Comparison of ENCODE assay signal across 11 mouse cellular contexts in the genomic region with DNA sequence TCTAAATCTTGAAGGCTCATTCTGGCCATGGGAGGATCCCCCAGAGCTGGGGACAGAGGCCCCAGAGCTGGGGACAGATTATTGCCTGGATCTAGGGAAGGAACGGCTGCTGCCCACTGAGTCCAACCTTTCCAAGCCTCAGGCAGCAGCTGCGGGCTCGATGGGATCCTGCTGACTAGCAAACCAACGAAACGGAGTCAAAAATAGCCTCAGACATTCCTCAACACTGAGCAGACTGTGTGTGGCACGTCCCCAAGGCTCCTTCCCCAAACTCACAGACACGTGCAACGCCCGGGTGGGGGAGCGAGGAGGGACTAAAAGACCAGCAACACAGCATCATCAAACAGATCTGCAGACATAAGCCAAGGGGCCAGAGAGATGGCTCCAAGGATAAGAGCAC. TPM values are rescaled to one million over a fixed set of nuclear protein-coding genes. Genes with fewer than 3 reads are reported as not detected.
A peak's percentile ranks its signal among the peaks of the same experiment; 100 is the strongest.
DNase-seq lines count a peak whose midpoint lies in the region; ATAC-seq and TF ChIP-seq lines count a peak whose summit lies in the region.
"Had no signal": no experiment of that assay in that cellular context is flagged by ENCODE, and none has a peak within 500 bp of the region (broad histone marks: within the 10 kb centered on the region; RNA-seq: fewer than 3 reads in every experiment).

No protein-coding gene starts in this region.

- peaks cover 19% of the 10 kb centered on the region for H3K27me3 ChIP-seq in heart, embryonic 10.5 days (ENCODE audit: insufficient read depth, poor library complexity, severe bottlenecking)
- H3K27me3 ChIP-seq in hindbrain, postnatal 0 days (ENCODE audit: insufficient read depth, low read length) = no peaks in the 10 kb centered on the region

- no peak overlapping the region for H3K9ac ChIP-seq in hindbrain, postnatal 0 days (replicated peaks; ENCODE audit: low read length)
- H3K9ac ChIP-seq: embryonic facial prominence, embryonic 13.5 days; hindbrain, embryonic 14.5 days had no signal

- H3K9me3 ChIP-seq in heart, embryonic 10.5 days = no peaks in the 10 kb centered on the region
- H3K9me3 ChIP-seq in hindbrain, postnatal 0 days (ENCODE audit: low read length) = no peaks in the 10 kb centered on the region
- H3K9me3 ChIP-seq: embryonic facial prominence, embryonic 13.5 days had no signal

- H3K36me3 ChIP-seq in heart, embryonic 10.5 days = no peaks in the 10 kb centered on the region
- H3K36me3 ChIP-seq in hindbrain, postnatal 0 days (ENCODE audit: insufficient read depth, low read length) = no peaks in the 10 kb centered on the region
- H3K36me3 ChIP-seq: embryonic facial prominence, embryonic 13.5 days; midbrain, embryonic 10.5 days had no signal

- ATAC-seq in hindbrain, postnatal 0 days = no peak

- no peak overlapping the region for H3K4me3 ChIP-seq in heart, embryonic 10.5 days
- H3K4me3 ChIP-seq in hindbrain, postnatal 0 days (ENCODE audit: low read length) = no peak overlapping the region
- H3K4me3 ChIP-seq: embryonic facial prominence, embryonic 13.5 days; midbrain, embryonic 10.5 days had no signal

- DNase-seq in heart, embryonic 10.5 days (ENCODE audit: low spot score) = no peak
- no peak for DNase-seq in heart, postnatal 25 days (ENCODE audit: low spot score)
- DNase-seq in brain, adult 2 months (ENCODE audit: low read depth, low spot score) = peak; percentile 91
- peak; percentile 60 to 79 for DNase-seq in frontal cortex, postnatal 36 days (ENCODE audit: low spot score in 2 of 2)
- DNase-seq in left cerebral cortex, postnatal 36 days (ENCODE audit: low spot score in 2 of 2) = peak; percentile 71 to 80
- DNase-seq in embryo, embryonic 10.5 days (ENCODE audit: low spot score) = no peak
- no peak for DNase-seq in natural killer cell, adult 2 months (ENCODE audit: low spot score in 2 of 2)
- DNase-seq in hindbrain, postnatal 0 days (ENCODE audit: low spot score) = no peak

- TF ChIP-seq CTCF in hindbrain, postnatal 0 days (IDR thresholded peaks at IDR 0.05; ENCODE audit: low read depth) = no peak

- no peak overlapping the region for H3K4me2 ChIP-seq in hindbrain, postnatal 0 days (ENCODE audit: low read depth, low read length)
- H3K4me2 ChIP-seq: embryonic facial prominence, embryonic 13.5 days; hindbrain, embryonic 14.5 days had no signal

- H3K27ac ChIP-seq in heart, embryonic 10.5 days = peak overlapping the region; percentile 38; the same call in 1 of the 2 replicates
- H3K27ac ChIP-seq in hindbrain, postnatal 0 days = no peak overlapping the region
- H3K27ac ChIP-seq: embryonic facial prominence, embryonic 13.5 days; hindbrain, embryonic 14.5 days; midbrain, embryonic 10.5 days had no signal

- WGBS in heart, embryonic 10.5 days = 39% methylated on average over 10 of the region's 10 CpGs
- 66% methylated on average over 10 of the region's 10 CpGs for WGBS in hindbrain, postnatal 0 days

- H3K4me1 ChIP-seq in heart, embryonic 10.5 days = peaks cover 15% of the 10 kb centered on the region
- no peaks in the 10 kb centered on the region for H3K4me1 ChIP-seq in hindbrain, postnatal 0 days (ENCODE audit: insufficient read depth, low read length)
- H3K4me1 ChIP-seq: midbrain, embryonic 10.5 days had no signal

- intact Hi-C loops in heart, postnatal 25 days (cut with DNase I) = no loop called here
- intact Hi-C loops in left cerebral cortex, postnatal 36 days (cut with DNase I) = no loop called here

RNA-seq across cellular contexts. Expression of a gene that starts 14.1 kb away (rescaled TPM):
- 0.16 TPM in 1 of 2 replicates, not detected in the other for polyA plus RNA-seq in heart, embryonic 10.5 days (2016; fragmentation: Nextera tagmentation; extraction: Ambion mirVana)
- not detected for total RNA-seq in heart, postnatal 25 days (2021)
- total RNA-seq in left cerebral cortex, postnatal 36 days (2021) = under 1 TPM; 0.42 to 0.72 TPM
- total RNA-seq in hindbrain, postnatal 0 days (2014; rRNA removed) = not detected in 2 replicates
- not detected in 2 replicates for polyA plus RNA-seq in hindbrain, postnatal 0 days (2015; fragmentation: Nextera tagmentation; extraction: Ambion mirVana)
- polyA plus RNA-seq: embryonic facial prominence, embryonic 13.5 days; hindbrain, embryonic 14.5 days; midbrain, embryonic 10.5 days had no signal

RNA-seq across cellular contexts. Expression of a gene that starts 24.3 kb away (rescaled TPM):
- 4.3 and 7.3 TPM in 2 replicates for polyA plus RNA-seq in heart, embryonic 10.5 days (2016; fragmentation: Nextera tagmentation; extraction: Ambion mirVana)
- total RNA-seq in heart, postnatal 25 days (2021) = 1 to 10 TPM; 2.1 to 2.2 TPM
- 1 to 10 TPM in 1 of 2 experiments, under 1 TPM in 1; 0.91 to 1.7 TPM for total RNA-seq in left cerebral cortex, postnatal 36 days (2021)
- 3.0 and 4.8 TPM in 2 replicates for total RNA-seq in hindbrain, postnatal 0 days (2014; rRNA removed)
- polyA plus RNA-seq in hindbrain, postnatal 0 days (2015; fragmentation: Nextera tagmentation; extraction: Ambion mirVana) = 1.3 and 1.4 TPM in 2 replicates

RNA-seq across cellular contexts. Expression of a gene that starts 38.6 kb away (rescaled TPM):
- polyA plus RNA-seq in heart, embryonic 10.5 days (2016; fragmentation: Nextera tagmentation; extraction: Ambion mirVana) = 25.4 and 27.7 TPM in 2 replicates
- 1 to 10 TPM; 7.6 TPM for total RNA-seq in heart, postnatal 25 days (2021)
- 10 to 100 TPM; 39.6 to 51.1 TPM for total RNA-seq in left cerebral cortex, postnatal 36 days (2021)
- total RNA-seq in hindbrain, postnatal 0 days (2014; rRNA removed) = 34.5 and 52.3 TPM in 2 replicates
- 27.4 and 29.7 TPM in 2 replicates for polyA plus RNA-seq in hindbrain, postnatal 0 days (2015; fragmentation: Nextera tagmentation; extraction: Ambion mirVana)

RNA-seq across cellular contexts. Expression of a gene that starts 43.8 kb away (rescaled TPM):
- polyA plus RNA-seq in heart, embryonic 10.5 days (2016; fragmentation: Nextera tagmentation; extraction: Ambion mirVana) = 0.54 and 0.63 TPM in 2 replicates
- total RNA-seq in heart, postnatal 25 days (2021) = 10 to 100 TPM; 13.1 to 13.9 TPM
- 100 to 1,000 TPM; 235 to 307 TPM for total RNA-seq in left cerebral cortex, postnatal 36 days (2021)
- total RNA-seq in hindbrain, postnatal 0 days (2014; rRNA removed) = 423 and 447 TPM in 2 replicates
- polyA plus RNA-seq in hindbrain, postnatal 0 days (2015; fragmentation: Nextera tagmentation; extraction: Ambion mirVana) = 97.9 and 101 TPM in 2 replicates

Comparison
In these comparisons a context has a peak if more than half of its experiments do, and no peak if none do; other contexts are left out.
1. DNase-seq: peak in brain, adult 2 months (single experiment), frontal cortex, postnatal 36 days (2 of 2) and left cerebral cortex, postnatal 36 days (2 of 2); none in heart, embryonic 10.5 days (single experiment), heart, postnatal 25 days (single experiment), embryo, embryonic 10.5 days (single experiment), natural killer cell, adult 2 months (0 of 2) and hindbrain, postnatal 0 days (single experiment).